Mouse (Mus musculus): ENCODE measurements around the gene D930020B18Rik.

DNA sequence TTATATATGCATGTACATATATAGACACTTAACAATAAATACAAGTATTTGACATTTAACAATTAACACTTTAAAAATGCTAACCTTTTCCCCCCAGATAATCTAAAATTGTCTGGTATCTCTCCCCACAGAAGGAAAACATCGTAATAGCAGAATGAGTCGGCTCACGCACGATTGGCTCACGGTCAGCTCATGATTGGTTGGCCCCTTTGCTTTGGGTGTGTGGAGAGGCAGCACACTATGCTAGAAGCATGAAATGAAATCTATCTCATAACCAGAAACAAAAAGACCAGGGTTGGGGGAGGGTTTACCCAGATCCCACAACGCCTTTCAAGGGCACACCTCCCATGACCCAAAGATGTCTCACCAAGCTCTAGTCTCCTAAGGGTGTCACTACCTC is 63.5 kb downstream of the D930020B18Rik start:
- TF ChIP-seq CTCF (IDR thresholded peaks at IDR 0.05; ENCODE audit: low read depth, low read length) = no peak
- TF ChIP-seq POLR2A (IDR thresholded peaks at IDR 0.05; ENCODE audit: borderline replicate concordance, low read depth, low read length) = no peak

All from bone marrow macrophage, adult 2 months (primary cell).